Mouse (Mus musculus) c-Kit-positive CD71-positive TER-119-positive erythroid progenitor cells, embryonic 14.5 days (primary cell): ENCODE data around the gene Cdk19.

ENCODE experiments used
- DNase-seq: peaks from one replicate; pipeline ENCODE4 v3.0.0-alpha.2; 2013; ENCODE audit warnings: low spot score

Gene Cdk19

DNA sequence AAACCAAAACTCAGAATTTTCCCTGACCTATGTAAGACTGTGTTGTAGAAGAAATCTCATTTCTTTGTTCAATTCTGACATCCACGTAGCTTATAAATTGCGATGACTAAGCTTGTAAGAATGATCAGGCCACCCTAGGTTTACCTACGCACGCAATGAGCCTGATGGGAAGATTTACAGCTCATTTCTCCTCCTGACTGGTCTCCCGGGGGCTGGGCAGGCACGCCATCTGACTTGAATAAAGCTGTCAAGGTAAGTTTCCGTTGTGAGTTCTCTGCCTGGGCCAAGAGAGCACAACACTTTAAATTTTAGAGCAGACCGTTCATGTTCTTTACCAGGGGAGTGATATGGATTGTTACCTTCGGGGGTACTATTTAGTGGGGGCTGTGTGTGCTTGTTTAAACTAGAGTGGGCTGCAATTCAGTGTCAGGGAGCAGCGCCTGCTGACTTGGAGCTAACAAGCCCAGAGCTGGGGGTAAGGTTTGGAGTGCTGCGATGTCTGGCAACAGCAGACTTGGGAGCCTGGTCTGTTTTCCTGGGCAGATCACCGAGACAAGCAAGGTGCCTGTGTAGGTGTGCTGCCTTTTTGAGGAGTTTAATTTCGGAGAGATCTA, at the start of gene Cdk19:
Gene Cdk19, plus strand, starts transcription at position 214 of the 614 bp plus-strand sequence.
- no peak for DNase-seq

DNA sequence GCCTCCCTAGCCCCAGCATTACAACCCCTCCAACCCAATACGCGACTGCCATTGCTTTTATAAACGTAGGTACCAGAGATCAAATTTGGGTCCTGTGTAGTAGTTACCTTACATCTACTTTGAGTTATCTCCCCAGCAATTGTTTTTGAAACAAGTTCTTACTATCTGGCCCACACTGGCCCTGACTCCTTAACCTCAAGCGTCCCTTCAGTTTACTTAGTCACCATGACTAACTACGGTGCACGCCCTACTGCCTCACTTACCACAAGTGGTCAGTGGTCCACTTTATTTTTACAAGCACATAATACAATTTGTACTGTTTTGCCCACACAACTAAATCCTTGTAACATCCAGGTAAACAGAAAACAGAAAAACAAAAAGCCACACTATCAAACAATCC, 46.7 kb upstream of the Cdk19 start:
- no peak for DNase-seq

DNA sequence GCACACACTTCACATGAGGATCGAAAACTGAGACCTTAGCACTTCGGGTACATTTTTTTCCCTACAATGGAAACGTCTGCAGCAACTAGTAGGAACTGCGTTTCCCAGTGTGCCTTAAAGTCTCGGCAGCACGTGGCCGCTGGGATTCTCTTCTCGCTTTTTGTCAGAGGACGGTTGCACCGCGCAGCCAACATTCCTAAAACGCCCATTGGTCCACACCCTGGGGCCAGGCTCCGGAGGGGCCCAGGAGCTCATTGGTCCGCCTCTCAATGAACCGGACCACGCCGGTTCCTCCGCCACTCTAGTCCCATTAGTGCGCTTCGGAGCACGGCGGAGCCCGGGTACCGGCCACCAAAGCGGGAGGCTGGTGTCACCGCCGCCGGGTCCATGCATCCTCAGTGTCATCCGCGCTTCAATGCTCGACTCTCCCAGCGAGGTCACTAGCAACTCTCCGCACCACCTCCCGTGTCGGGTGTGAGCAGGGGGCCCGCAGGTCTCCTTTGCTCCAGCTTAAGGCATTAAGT, 38.7 kb upstream of the Cdk19 start:
- peak; percentile 87 for DNase-seq

DNA sequence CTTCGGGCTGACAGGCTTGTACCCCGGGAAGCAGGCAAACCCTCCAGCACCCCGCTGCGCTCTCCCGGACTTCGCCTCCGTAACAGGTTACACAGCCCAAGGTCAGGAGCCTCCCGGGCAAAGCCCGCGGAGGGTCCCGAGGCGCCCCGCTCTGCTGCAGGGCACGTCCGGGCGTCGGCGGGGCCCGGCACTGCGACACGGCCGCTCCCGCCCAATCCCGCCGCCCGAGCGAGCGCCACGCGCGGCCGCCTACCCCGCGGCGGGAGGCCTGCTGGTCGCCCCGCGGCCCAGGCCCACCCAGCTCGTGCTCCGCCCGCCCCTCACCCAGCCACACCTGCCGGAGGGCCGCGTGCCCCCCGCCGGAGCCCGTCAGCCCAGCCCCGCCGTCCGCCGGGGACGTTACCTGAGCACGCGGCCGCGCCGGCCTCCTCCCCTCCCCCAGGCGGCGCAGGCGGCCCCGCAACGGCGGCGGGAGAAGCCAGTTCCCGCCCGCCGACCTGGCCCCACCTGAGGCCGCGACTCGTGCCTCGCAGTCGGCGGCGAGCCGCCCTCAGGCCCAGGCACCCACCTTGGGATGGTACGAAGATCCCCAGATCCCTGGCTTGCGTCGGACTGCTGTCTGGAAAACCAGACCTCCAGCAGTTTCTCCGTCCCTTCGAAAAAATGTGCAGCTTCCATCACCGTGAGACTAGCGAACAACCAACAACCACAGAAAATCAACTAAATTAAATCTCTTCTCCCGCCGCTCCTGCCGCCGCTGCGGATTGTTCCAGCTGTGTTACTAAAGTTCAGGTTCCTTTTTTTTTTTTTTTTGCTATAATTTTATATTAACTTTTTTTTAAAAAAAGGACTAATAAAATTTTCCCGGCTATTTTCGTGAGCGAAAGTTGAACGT, 37.9 kb upstream of the Cdk19 start:
- peak; percentile 50 for DNase-seq

DNA sequence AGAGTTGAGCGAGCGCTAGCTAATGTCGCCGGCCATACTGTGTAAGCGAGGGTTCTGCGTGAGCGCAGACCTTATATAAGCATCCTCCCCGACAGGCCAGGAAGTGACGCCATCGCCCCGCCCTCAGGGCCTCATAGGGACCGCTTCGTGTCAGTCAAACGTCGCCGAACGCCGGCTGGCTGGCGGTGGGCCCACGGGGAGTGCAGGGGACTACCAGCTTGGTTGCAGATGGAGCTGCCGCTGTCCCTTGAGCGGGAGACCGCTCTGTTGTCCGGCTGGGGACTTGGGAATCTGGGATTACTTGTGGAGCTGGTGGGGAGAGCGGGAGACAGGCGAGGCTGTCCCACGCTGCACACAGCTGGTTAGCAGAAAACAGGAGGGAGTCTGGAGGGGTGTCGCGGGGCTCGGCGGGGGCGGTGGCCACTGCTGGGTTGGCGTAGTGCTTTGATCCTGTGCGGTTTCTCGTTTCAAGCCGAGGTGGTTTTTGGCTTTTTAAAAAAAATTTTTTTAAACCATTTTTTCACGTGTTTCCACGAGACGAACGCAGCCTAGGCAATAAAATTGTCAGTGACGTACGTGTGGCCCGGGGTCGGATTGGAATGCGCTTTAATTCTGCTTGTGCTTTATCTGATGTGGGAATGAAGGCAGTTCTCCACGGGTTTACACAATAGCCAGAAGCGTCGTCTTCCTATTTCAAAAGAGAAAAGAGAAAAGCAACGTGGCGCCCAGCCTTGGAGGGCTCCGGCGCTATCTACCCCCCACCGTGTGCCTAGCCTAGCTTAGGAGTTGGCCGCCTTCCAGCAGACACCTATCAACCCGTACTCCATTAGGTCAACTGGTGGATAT, 37.0 kb upstream of the Cdk19 start, which contains the start of gene Amd1:
Gene Amd1, minus strand, starts transcription at position 47 of the 846 bp plus-strand sequence.
- DNase-seq = peak; percentile 98

DNA sequence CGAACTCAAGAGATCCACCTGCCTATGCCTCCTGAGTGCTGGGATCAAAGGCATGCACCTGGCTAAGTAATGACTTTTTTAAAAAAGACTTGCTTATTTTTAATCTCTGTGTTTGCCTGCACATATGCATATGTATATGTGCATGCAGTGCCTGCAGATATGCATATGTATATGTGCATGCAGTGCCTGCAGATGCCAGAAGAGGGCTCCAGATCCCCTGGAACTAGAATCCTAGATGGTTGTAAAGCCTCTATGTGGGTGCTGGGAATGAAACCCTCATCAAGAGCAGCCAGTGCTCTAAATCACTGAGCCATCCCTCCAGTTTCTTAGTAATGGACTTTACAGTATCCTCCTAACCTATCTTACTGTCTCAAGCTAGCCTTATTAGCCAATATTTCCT, 33.4 kb upstream of the Cdk19 start:
- no peak for DNase-seq

DNA sequence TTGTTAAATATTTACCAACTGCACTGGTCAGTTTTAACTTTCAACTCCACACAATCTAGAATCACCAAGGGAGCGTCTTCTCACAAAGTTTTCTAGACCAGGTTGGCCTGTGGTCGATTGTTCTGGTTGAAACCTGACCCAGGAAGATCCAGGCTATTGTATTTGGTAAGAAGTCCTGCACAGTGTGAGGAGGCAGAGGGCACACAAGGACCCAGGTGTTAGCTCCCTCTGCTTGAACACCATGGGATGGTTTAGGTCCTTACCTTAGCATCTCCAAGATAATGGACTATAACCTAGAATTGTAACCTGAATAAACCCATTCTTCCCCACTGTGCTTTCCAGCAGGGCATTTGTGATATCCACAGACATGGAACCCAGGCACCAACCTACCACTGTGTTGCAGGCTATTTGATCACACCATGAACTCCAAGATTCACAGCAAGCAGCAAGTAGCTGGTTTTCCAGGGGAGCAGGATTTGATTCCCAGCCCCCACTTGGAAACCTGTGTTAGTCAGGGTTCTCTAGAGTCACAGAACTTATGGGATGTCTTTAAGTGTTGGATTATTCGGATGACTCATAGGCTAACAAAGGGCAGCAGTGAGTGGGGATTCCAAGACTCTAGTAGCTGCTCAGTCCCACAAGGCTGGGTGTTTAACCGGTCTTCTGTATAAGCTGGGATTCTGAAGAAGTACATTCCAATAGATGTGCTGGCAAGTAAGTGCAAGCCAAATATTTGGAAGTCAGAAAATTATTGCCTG, 31.4 kb upstream of the Cdk19 start:
- no peak for DNase-seq

DNA sequence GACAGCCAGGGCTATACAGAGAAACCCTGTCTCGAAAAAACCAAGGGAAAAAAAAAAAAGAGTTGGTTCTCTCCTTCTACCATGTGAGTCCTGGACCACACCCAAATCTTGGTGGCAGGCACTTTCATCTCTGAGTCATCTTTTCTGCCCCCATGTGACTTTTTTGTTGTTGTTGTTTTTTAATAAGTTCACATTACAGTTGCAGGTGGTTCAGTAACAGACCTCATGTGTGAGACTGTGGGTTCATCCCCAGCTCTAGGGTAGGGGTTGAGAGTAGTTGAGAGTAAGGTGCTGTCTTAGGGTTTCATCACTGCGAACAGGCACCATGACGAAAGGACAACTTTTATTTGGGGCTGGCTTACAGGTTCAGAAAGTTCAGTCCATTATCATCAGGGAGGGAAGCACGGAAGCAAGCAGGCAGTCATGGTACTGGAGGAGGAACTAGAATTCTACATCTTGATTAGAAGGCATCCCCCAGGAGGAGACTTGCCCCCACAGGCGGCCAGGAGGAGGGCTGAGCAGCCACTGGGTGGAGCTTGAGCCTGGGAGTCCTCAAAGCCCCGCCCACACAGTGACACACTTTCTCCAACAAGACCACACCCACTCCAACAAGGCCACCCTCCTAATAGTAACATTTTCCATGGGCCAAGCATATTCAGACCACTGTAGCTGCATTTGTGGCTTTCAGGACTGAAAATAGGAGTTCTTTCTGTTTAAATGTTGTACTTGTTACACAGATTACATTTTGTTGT, 29.3 kb upstream of the Cdk19 start:
- peak; percentile 88 for DNase-seq

DNA sequence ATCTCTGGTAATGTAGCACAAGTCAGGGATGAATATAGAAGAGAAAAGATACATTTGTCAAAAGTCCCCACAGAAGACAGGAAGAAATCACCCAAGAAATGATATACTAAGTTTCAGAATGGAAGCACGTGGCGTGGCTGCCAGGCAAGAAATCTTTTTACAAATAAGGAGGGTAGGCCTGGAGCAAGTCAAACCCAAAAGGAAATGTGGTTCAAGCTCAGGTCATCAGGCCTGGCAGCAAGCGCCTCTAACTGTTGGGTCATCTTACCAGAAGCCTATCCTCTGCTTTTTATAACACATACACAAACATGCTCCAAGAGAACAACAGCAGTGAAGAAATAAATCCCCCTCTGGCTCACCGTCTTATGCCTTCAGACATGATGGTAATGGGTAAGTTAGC, 26.6 kb upstream of the Cdk19 start:
- DNase-seq = no peak

DNA sequence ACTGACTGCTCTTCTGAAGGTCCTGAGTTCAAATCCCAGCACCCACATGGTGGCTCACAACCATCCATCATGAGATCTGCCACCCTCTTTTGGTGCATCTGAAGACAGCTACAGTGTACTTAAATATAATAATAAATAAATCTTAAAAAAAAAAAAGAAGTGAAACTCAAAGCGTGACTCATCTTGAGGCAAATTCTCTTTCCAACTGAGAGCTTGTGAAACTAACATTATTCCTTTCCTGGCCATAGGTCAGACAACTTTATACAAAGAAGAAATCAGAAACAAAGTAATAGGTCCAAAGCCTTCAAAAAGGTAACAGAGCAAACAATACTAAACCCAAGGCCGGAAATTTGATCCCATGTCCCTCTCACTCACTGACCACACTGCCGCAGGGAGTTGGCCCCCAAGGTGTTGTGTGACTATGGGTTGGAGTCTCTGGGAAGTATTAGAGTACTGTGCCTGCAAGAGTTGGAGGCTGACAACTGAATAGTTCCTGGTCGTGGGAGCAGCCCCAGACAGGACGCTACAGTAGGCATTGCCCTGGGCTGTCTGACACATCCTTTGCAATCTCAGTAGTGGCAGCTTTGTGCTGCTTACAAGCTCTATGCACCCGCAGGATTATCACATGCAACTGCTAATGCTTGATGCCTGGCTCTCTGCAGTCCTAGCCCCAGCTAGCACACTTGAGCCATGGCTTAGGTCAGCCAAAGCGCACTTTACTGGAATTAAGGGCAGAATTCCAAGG, 22.4 kb upstream of the Cdk19 start:
- no peak for DNase-seq

DNA sequence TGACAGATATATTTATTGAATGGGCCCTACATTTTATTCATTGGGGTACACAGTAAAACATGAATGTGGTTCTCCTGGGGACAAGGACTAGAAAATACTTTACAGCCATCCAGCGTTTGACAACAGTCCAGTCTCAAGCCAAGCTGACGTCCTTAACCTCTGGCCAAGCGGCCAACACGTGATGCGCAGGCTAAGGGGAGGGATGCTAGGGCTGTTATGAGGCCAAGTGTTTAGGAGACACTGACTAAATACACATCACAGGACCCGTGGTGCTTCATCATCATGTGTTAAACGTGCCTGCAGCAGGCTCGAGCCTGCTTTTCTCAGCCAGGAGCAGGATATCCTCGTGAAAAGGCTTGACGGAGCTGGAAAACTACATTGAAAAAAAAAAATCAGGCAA, 19.1 kb upstream of the Cdk19 start:
- DNase-seq = no peak

DNA sequence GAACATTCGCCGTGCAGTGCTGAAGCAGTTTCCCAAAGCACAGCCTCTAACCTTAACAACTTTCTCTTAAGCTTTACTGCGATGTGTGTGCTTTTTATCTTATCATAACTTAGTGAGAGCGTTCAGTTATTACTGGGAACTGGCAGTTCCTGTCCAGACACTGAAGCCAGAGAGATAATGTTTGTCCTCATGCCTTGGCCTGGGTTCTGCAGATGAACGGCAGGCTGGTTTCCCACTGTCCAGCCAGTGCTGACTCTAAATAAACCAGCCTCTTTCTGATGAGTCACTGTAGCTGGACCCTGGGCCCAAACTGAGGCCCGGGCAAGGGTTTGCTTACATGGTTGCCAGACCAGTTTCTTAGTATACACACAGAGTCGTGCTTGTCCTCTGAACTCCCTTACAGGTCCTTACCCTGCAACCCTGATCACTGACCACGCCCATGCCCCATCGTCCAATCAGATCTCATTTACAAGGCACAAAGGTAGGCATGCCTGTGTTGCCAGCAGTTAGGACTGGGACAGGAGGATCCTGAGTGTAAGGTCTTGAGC, 11.3 kb upstream of the Cdk19 start:
- DNase-seq = peak; percentile 91

DNA sequence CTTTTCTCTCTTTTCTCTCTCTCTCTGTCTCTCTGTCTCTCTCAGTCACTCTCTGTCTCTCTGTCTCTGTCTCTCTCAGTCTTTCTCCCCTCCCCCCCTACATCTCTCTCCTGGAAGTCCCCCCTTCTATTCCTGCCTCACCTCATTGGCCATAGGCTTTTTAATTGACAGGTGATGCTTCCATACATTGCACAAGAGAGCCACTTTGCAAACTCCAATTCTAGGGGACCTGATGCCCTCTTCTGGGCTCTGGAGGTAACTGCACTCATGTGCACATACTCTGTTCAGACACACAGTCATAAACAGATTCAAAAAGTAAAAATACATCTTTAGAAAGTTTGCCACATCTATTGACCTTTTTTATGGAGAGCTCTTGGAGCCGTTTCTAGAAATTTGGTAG, 9.1 kb upstream of the Cdk19 start:
- DNase-seq = no peak

DNA sequence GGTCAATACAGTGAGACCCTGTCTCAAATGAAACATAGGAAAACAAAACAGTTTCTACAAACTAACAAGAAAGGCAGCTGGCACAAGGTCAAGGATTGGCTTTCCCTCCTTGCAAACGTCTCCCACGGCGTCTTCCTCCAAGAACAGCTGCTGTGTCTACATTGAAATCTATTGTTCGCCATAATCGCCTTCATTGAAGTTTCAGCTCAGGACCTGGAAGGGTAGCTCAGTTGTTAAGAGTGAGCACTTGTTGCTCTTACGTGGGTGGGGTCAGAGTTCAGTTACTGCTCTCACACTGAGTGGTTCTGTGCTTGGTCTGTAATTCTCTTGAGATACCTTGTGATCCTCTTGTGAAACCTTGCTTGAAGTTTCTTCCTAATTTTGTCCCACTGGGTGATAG, 6.5 kb upstream of the Cdk19 start:
- DNase-seq = no peak

DNA sequence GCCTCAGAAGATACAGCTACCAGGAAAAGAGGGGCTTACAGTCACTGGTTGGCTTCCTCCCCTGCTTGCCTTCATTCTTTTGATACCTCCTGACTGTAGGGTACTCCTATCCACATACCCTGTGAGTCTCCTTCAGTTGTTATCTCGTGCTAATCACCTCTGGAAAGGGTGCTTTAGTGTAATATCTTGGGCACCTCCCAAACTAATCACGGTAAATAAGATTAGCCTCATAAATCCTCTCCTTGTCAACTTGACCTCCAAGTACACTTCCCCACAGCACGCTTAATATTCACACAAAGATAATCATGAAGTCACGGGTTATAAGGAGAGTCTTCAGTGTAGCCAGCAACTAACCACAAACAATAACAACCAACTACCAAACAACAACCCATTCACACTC, 2.7 kb downstream of the Cdk19 start:
- no peak for DNase-seq

DNA sequence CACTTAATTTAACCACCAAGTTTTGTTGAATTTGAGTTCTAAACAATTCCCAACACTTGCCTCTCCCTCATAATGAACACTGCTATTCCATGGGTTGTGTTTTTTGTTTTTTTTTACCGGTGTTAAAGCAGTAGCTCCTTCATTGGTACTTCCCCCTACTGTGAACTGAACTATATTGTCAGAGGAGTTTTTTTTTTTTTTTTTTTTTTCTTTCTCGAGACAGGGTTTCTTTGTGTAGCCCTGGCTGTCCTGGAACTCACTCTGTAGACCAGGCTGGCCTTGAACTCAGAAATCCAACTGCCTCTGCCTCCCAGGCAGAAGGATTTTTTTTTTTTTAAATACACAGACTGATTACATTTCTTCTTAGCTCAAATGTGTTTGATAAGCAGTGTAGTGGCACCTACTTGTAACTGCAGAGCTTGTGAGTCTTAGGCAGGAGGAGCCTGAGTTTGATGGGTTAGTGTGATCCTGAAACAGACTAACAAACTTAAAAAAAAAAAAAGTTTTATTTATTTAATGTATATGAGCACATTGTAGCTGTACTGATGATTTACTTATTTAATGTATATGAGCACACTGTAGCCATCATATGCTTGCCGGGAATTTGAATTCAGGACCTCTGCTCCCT, 7.5 kb downstream of the Cdk19 start:
- DNase-seq = no peak

DNA sequence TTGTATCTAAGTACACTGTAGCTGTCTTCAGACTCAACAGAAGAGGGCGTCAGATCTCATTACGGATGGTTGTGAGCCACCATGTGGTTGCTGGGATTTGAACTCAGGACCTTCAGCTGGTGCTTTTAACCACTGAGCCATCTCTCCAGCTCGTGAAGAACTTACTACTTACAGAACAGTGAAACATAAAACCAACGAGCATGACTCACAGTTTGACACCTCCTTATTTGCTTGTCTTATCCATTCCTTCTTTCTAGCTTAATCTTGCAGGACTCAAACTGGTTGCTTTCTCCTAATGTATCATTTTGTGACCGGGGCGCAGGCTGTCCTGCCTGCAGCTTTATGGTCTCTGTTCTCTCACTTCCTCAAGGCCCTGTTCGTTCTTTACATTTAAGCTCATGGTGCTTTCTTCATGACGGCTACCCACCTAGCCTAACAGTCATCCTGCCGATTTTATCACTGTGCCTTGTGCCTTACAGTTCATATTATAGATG, 8.1 kb downstream of the Cdk19 start:
- DNase-seq = peak; percentile 44

DNA sequence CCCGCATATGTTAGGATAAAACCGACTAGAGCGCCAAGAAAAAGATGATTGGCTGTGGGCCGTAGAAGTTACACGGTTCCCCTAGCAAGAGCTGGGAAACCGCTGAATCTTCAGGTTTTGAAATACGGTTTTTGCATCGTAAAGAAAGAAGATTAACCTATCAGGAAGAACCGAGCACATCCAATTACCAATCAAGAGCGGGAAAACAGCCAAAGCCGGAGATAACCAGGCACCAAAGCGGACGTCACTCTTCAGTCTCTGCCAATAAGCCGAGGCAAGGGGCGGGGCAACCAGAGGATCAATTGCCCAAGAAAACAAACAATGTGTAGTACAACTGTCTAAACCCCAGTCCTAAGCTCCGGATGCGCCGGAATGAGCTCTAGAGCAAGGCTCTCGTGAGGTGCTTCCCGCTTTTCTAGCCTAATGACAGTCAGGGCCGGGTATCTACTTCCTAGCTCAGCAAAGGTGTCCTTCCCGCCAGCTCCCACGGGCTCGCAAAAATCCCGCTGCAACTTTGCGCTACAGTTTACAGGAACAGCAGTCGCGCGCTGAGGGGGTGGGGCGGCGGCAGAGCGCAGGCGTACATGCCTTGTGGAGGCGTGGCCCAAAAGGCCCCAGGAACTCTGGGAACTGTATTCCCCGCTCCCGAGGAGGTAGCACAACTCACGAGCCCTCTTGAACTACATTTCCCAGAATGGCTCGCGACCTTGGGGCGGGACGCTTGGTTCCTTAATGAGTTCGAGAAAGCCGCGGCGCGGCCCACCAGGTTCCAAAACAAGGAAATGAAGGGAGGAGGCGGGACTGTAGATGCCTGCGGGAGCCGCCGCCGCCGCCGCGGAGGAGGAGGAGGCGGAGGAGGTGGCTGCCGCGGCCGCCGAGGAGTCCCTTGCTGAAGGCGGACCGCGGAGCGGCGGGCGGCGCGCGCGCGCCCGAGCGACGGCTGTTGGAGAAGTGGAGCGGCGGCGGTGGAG, 9.5 kb downstream of the Cdk19 start:
- peak; percentile 99 for DNase-seq
